Mouse (Mus musculus) left cerebral cortex, postnatal 4 days (tissue): ENCODE measurements around the gene Dab2ip. TPM values are rescaled to one million over a fixed set of nuclear protein-coding genes. Genes with fewer than 3 reads are reported as not detected.

Source experiments
- DNase-seq: peaks from one replicate; pipeline ENCODE4 v3.0.0-alpha.2; 2022
- intact Hi-C: fragments of 180-260 bp; cut with DNase I; formaldehyde crosslinking; loops from one replicate; pipeline ENCODE4 v1.15.1; 2025
- total RNA-seq, 2 experiments: library from RNA; stranded (reverse); gene quantifications; 2 replicates each; pipeline ENCODE4 v1.2.3; 2021

Dab2ip gene
- total RNA-seq, 2 experiments from 2014 or later: 125 to 135 TPM

DNA sequence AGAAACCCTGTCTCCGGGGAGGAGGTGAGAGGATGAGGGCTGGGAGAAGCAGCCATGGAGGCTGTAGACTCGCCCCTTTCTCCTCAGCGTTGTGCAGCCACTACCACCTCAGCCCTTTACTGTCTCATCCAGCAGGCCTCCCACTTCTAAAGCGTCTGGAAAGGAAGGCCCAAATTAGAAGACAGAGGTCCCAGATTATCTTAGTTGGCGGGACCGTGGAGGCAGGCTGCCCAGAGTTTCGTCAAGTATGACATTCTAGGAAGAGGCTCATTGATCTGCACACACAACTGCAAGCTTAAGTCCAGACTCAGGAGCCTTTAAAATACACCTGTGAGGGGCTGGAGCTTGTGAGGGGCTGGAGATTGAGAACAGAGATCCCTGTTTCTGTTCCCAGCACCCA is 84.2 kb downstream of the Dab2ip start:
- intact Hi-C loops: no loop called here
- DNase-seq: no peak

DNA sequence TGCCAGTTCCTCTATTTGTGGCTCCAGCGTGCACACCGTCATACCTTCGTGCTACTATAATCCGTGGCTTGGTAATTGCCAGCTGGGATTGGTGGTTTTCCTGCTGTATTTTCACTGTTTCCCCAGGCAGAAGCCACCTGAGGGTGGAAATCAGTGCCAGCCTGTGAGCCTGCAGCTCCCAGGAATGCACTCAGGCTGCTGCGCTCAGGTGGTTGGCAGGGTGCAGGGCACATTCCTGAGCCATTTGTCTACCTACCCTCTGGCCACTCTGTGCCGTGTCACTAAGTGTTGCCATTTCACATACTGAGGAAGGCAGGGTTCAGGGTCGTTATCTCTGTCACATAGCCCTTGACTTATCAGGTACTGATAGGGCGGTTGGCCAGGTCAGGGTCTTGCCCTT is 88.5 kb downstream of the Dab2ip start:
- no peak for DNase-seq
- intact Hi-C loops: loop anchor here (5.0 kb wide), 2 partner anchors 99 to 261 kb away; no protein-coding TSS in a partner anchor

DNA sequence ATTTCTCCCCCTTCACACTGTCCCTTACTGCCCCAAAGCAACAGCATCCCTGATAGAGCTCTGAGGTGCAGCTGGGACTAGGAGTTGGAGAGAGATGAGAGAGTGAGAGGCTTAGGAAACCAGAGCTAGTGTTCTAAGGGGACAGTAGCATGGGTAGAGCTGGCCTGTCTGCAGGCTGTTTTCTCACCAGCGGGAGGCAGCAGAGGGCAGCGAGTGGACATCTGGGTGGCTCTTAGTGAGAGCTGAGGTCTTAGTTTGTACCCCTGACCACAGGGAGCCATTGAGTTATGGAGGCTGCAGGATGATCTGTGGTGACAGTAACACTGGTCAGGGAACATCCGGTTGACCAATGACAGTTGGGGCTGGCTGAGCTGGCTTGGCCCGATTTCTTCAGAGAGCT is 91.6 kb downstream of the Dab2ip start:
- DNase-seq: peak; percentile 88
- intact Hi-C loops: loop anchor here (5.0 kb wide), 2 partner anchors 102 to 258 kb away; no protein-coding TSS in a partner anchor

DNA sequence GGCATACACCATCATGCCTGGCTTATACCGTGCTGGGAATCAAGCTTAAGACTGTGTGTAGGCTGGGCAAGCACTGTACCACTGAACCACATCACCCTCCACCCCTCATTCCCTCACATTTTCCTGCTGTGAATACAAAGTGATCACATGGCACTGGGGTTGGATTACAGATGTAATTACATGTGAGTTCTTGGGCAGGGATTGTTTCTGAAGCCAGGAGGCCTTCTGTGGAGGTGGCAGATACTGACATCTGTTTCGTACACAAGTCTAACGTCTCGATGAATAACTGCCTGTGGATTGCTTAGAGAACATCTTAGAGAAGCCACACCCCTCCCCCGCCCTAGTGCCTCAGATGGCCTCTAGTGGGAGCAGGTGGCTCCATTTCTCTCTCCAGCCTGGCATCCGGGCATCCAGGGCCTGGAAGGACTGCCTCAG is 93.2 kb downstream of the Dab2ip start:
- intact Hi-C loops: no loop called here
- peak; percentile 83 for DNase-seq

DNA sequence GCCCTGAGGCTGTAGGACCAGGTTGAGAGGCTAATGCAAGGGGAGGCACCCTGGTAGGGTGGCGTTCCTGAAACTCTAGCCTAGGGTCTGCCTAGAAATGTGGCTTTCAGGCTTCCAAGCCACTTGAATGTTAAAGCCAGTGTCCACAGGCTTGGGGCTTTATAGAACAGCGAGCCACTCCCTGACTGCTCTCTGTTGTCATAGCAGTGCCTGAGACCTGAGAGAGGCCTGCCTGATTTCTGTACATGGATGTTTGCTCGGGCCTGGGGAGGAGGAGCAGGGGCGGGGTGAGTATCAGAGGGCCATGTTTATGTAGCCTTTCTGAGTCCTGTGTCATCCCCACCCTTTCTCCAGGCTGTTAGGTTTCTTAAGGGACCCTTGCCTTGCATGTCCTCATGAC is 94.9 kb downstream of the Dab2ip start:
- DNase-seq: no peak
- intact Hi-C loops: no loop called here

DNA sequence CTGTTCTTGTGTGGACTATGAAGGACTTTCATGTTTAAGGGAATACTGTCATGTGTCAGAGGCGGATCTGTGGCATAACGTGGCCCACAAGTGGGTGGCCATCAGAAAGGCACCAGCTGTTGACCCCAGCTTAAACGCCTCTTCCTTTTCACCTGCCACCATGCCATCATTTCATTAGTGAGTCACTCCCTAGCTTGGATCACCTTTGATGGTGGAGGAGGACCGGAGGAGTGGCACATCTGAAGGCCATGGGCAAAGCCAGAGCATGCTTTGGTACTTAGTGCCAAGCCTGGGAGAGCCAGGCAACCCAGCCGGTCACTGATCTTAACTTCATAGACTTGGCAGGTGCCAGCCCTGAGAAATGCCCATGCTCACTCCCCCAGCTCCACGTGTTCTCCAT is 96.7 kb downstream of the Dab2ip start:
- intact Hi-C loops: no loop called here
- DNase-seq: no peak

DNA sequence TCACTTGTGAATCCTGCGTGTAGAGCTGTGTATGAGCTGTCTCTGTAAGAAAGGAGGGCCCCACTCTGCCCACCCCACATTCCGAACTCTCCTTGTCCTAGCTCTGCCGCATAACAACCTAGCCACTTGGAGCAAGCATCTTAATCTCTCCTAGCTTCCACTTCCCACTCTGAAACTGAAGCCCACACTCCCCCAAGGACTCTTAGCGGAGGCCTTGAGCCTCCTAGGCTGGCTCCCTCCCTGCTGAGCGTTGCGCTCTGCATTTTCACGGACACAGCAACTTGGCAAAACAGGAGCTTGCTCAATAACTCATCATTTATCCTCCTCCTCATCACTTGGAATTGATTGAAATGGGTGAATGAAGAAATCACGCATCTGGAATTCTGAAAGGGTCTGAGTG is 97.9 kb downstream of the Dab2ip start:
- no peak for DNase-seq
- intact Hi-C loops: no loop called here

DNA sequence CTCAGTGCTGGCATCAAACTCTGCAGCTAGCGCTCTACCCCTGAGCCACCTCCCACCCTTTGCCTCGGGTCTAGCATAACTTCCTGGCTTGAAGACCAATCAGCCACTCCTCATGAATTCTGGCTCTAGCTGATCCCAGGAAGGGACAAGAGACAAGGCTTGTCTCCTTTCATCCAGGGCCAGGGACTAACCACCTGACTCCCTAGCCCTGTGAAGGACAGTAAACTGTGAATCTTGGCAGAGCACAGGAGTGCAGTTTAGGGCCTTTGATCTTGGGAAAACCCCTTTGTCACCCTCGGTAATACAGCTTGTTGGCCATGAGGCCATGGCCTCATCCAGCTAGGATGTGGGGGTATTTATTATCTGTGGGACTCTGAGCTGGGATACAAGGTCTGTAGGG is 100.2 kb downstream of the Dab2ip start:
- DNase-seq: no peak
- intact Hi-C loops: no loop called here

DNA sequence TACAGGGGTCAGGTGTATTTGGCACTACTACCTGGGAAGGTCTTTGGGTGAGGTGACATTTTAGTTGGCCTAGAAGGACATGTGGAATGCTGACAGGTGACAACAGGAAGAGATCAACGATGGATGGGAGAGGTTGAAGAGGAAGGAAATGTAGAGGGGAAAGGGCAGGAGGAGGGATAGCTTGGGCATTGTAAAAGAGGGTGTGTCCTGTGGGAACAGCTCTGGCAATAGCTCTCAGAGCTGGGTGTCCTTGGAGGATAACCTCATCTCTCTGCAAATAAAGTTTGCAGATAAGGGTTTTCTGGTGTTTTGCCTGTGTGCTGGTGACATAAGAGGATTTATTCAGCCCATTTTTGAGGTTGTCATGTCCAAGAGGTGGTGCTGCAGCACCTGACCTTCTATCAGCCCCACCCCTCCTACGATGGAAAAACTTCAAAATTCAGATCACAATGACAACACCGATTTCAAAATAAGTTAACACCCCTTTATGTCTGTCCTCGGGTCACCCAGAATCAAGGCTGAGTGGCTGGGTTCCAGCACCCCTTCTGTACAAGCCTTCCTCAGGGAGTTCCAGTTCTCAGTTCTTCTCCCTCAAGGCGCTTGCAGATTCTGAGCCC is 101.6 kb downstream of the Dab2ip start:
- intact Hi-C loops: no loop called here
- no peak for DNase-seq

DNA sequence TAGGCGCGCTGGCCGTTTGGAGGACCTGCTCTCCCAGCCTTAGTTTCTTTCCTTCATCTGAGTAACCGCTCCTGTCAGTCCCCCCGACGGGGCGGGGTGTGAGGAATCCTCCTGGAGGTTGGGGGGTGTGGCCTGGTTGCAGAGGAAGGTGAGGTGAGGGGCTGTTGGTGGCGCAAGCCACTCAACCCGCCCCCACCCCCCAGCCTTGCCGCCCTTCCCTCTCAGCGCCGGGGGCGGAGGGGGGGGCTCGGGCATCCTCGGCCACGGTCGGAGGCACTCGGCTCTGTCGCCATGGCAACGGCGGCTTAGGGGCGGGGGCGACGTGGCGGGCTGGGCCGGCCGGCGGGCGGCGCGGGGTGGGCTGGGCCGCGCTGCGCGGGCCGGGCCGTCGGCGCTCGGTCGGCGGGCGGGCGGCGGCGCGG is 102.9 kb downstream of the Dab2ip start:
- intact Hi-C loops: no loop called here
- peak; percentile 93 for DNase-seq

DNA sequence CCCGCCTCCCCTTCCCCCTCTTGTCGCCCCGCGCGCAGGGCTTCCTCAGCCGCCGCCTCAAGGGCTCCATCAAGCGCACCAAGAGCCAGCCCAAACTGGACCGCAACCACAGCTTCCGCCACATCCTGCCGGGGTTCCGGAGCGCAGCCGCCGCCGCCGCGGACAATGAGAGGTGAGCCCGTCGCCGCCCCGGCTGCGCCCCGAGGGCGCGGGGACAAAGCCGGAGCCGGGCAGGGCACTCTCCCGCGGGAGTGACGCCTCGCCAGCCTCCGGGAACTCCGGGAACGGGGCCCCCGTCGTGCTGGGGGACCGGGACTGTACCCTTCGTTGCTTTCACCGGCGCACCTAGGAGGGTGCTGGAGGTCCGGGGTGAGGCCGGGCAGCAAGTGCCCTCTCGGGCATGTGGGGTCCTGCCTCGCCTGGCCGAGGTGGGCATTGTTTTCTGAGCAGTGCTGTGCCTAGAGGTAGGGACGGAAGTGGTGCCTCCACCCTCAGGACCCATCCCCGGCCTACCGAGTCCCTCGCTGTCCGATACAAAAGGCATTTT is 103.5 kb downstream of the Dab2ip start:
- peak; percentile 51 for DNase-seq
- intact Hi-C loops: no loop called here

DNA sequence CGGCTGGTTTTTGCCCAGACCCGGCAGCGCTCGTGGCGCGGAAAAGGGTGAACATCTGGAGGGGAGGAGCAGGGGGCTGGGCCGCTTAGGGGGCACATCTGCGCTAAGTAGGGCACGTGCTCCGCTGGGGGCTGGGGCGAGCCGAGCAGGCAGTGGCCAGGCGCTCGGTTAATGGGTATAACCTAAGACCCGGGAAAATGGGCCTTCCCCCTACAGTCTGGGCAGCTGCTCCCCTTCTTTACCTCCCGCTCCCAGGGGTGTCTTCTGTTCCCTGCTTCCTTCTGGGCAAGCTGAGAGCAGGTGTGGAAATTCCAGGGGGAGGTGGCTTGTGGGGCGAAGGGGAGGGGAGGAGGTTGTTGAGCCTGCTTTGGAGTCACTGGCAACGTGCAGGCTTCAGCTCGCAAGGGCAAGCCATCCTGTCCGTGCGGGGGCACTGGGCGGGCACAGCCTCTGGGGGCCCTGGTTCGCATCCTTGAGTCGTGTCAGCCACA is 104.0 kb downstream of the Dab2ip start:
- intact Hi-C loops: no loop called here
- peak; percentile 39 for DNase-seq

DNA sequence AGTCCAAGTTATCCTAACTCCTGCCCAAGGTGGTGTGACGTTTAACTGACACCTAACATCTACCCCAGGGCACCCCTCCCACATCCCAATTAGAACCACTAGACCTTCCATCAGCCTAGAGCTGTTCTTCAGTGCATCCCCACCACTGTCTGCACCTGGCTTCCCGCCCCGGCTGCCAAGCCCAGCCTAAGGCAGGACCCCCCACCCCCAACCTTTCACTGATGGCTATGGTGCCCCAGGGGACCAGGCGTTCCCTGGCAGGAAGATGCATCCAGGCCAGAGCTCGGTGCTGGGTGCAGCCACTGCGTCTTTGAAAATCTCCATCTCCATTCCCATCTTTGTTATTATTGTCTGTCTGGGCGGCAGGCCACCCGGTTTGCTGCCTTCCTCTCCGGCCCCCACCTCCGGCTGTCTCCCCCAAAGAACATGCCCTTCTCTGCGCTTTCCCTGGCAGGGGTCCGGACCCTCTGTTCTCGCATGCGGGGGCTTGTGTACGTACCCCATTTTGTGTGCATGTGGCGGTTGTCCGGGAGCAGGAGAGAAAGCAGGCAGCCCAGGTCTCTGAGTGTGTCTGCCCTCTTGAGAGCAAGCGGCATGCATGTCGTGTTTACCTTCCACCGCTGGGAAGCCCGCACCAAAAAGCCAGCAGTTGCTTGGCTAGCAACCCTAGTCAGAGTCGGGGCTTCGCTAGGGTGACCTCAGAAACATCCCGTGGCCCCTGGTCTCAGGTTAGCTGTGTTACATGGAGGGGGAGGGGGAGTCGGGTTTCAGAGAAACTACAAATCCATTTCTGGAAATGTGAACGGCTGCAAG is 104.9 kb downstream of the Dab2ip start:
- intact Hi-C loops: no loop called here
- peak; percentile 35 for DNase-seq

DNA sequence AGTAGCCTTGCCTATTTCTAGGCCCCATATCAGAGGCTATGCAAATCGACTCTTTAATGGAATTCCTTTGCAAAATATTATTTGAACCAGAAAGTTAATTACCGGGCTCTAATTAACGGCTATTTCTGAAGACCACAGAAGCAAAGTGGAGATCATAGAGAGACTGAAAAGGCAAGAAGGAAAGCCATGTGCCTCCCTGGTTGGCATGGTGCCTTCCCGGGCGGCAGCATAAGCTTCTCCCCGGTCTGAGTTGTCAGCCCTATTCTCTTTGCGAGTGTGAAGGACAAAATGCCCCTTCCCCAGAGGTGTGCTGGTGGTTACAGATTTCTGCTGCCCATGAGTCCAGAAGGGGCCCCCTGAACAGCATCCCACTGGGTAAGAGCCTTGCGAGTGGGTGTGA is 109.7 kb downstream of the Dab2ip start:
- intact Hi-C loops: no loop called here
- peak; percentile 31 for DNase-seq

DNA sequence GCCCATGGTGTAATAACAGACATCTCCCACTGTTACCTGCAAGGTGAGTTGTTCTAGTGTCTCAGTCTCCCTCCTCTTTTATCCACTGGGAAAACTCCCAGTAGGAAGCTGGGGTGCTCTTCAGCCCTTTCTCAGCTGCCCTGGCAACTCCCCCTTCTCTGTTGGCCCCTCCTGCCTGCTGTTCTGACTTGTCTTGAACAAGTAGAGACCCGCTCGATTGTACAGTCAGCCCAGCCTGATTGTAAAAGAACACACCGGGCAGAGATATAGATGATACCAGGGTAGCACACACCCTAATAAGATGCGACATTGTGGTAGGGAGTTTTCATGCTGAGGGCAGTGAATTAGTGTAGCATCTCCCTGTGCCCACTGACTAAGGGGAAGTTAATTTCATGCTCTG is 111.2 kb downstream of the Dab2ip start:
- intact Hi-C loops: no loop called here
- DNase-seq: no peak

DNA sequence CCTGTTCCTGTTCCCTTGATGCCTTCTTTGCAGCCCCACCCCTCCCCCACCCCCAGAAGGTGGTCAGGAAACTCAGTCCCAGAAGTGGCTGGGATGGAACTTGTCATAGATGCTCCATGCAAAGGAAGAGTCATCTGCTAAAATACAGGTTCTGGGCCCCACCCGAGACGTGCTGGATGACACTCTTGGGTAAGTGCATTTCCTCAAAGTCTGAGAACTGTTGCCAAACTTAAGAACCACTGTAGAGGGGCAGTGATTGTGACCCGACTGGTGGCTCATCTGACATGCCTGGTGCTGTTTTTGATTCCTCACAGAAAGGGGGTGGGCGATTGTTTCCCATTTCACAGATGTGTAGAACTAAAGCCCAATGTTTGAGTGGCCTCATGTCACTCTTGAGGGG is 111.7 kb downstream of the Dab2ip start:
- intact Hi-C loops: no loop called here
- DNase-seq: no peak

DNA sequence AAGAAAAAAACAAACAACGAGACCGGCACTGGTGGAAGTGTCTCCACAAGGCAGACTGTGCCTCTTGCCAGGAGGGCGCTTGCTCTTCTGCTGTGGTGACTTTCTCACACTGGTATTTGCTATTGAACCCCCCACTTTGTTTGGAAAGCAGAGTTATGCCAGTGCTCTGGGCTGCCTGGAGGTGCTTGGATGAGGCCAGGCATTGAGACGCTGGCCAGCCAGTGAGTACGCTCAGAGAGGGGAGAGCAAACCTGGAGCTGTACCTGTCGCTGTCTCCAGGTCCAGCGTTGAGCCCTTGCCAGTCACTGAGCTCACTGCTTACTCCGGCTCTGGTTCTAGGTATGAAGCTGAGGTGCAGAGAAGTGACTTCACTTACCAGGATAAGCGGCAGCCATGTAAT is 112.2 kb downstream of the Dab2ip start:
- DNase-seq: no peak
- intact Hi-C loops: no loop called here

DNA sequence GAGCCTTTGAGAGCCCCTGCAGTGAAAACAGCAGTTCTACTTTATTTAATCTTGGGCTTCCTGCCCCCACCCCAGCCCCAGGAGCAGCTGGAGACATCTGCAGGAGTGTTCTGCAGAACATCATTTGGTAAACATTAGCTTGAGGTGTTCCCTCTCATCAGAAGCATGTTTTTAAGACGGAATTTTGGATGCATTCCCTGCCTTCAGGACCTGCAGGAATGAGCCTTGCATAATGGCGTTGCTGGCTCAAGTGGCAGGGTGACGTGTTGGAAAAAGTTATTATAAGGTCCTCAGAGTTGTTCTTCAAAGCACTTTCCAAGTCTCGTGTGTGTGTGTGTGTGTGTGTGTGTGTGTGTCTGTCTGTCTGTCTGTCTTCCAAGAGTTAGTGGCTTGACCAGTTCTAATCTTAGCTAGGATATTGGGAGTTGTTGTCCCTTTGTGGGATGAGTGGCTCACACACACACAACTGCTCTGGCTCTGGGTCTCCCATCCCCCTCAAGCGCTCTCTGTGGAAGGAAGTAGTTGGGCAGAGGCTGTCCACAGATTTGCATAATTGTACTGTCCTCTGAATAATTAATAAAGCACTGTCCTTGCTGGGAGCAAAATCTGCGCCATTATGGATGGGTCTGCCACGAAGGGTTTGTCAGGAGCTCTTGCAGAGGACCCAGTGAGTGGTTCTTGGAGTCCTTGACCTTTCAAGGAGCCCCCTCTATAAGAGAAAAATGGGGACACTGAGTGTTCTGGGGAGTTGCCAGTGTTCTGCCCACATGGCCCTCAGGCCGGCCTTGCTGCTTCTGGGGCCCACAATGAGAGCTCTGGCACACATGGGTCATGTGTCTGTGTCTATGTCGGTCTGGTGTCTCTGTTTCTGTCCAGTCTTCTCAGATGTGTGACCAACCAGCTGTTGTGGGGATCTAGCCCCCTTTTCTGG is 114.2 kb downstream of the Dab2ip start:
- no peak for DNase-seq
- intact Hi-C loops: no loop called here

DNA sequence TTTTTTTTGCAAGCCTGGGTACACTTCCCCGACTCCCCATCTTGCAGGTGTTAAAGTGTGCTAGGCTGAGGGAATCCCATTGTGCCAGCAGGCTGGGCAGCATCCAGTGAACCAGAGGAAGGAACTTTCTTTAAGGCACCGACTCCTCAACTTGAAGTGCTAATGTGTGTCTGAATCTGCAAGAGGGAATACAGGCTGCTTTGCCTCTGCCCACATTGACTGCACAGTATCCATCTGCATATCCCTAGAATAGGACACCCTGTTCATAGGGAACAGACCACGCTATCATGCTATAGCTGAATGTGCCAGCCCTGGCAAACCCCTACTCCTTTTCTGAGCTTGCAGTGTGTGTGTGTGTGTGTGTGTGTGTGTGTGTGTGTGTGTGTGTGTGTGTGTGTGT is 115.1 kb downstream of the Dab2ip start:
- intact Hi-C loops: no loop called here
- DNase-seq: no peak

DNA sequence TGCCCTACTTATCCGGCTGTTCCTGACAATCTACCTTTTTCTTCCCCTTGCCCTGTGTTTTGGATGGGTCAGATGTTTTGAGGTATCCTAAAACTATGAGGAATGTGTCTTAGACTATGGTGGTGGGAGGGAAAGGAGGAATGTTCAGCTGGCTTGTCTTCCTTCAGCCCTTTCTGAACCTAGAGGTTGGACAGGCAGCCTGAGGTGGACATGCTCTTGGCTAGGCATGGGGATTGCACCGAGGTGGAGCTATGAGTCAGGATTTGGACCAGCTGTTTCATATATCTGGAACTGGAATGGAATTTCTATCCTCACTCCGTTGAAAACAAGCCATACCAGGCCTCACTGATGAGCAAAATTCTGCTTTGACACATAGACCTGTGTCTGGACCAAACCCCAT is 115.9 kb downstream of the Dab2ip start:
- intact Hi-C loops: no loop called here
- no peak for DNase-seq

DNA sequence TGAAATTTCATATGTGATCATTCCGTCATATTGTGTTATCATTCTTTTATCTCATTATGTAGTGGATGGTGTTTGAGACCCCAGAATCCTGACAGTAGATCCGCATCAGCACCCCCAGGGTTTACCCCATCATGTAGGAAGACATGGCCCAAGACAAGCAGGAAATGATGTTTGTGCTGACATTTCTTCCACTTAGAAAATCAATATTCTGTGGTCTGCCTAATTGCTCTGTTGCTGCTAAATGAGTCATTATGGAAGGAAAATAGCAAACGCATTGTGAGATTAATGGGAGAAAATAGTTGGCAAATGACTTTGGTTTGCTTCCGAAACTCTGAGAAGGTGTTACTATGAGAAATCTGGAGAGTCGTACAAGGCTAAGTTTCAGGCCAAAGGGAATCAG is 116.4 kb downstream of the Dab2ip start:
- DNase-seq: no peak
- intact Hi-C loops: no loop called here
